Mouse (Mus musculus) hindbrain, embryonic 11.5 days (tissue): Measurements from ENCODE around the gene Phf12. TPM values are rescaled to one million over a fixed set of nuclear protein-coding genes. Genes with fewer than 3 reads are reported as not detected.

Experiments
- ATAC-seq: fragments of 200-750 bp; cut with Nextera tagmentation; 2 replicates; pipeline ENCODE4 v1.8.0; 2017; ENCODE audit warnings: mild to moderate bottlenecking, moderate TSS enrichment, moderate library complexity; ENCODE audit not compliant: low FRiP score
- DNase-seq: peaks from one replicate; pipeline ENCODE4 v3.0.0-alpha.2; 2015; ENCODE audit warnings: low spot score
- H3K27ac ChIP-seq: fragments of 300-500 bp; sonication (generic); 2 replicates; pipeline ENCODE4 v1.5.1; 2014; ENCODE audit warnings: mild to moderate bottlenecking, low read depth, low read length
- H3K27me3 ChIP-seq: fragments of 300-500 bp; sonication (generic); 2 replicates; pipeline ENCODE4 v1.6.1; 2014; ENCODE audit warnings: mild to moderate bottlenecking, low read length, moderate library complexity, mixed read lengths; ENCODE audit not compliant: control insufficient read depth, insufficient read depth
- H3K36me3 ChIP-seq: fragments of 300-500 bp; sonication (generic); 2 replicates; pipeline ENCODE4 v1.6.1; 2014; ENCODE audit warnings: mild to moderate bottlenecking, low read length, moderate library complexity, mixed read lengths; ENCODE audit not compliant: control insufficient read depth, insufficient read depth
- H3K4me1 ChIP-seq: fragments of 300-500 bp; sonication (generic); replicated peaks from 2 replicates; pipeline ENCODE4 v1.6.1; 2014; ENCODE audit warnings: low read length, mixed read lengths; ENCODE audit not compliant: control insufficient read depth, insufficient read depth
- H3K4me2 ChIP-seq: fragments of 300-500 bp; sonication (generic); replicated peaks from 2 replicates; pipeline ENCODE4 v1.6.1; 2014; ENCODE audit warnings: mild to moderate bottlenecking, low read depth, low read length
- H3K4me3 ChIP-seq: fragments of 300-500 bp; sonication (generic); 2 replicates; pipeline ENCODE4 v1.5.1; 2014; ENCODE audit warnings: low read depth, low read length
- H3K9ac ChIP-seq: fragments of 300-500 bp; sonication (generic); 2 replicates; pipeline ENCODE4 v1.6.1; 2014; ENCODE audit warnings: low read depth, low read length
- H3K9me3 ChIP-seq: fragments of 300-500 bp; sonication (generic); 2 replicates; pipeline ENCODE4 v1.6.1; 2016; ENCODE audit warnings: low read length; ENCODE audit not compliant: control insufficient read depth
- WGBS: fragments of 180-500 bp; shearing (Covaris S2); extraction: QIAGEN DNeasy Blood & Tissue Kit; methylation state at CpG from one replicate; pipeline ENCODE4 v1.1.7; 2014; 5-methylcytosine and 5-hydroxymethylcytosine counted together
- polyA plus RNA-seq: library from polyadenylated mRNA; unstranded; fragments of >200 nt; fragmentation: Nextera tagmentation; extraction: Ambion mirVana; gene quantifications from 2 replicates; pipeline ENCODE4 v1.2.1, GENCODE M21; 2014

The Phf12 gene
- polyA plus RNA-seq, 1 experiment from 2014 or later, result 20.2 TPM

DNA sequence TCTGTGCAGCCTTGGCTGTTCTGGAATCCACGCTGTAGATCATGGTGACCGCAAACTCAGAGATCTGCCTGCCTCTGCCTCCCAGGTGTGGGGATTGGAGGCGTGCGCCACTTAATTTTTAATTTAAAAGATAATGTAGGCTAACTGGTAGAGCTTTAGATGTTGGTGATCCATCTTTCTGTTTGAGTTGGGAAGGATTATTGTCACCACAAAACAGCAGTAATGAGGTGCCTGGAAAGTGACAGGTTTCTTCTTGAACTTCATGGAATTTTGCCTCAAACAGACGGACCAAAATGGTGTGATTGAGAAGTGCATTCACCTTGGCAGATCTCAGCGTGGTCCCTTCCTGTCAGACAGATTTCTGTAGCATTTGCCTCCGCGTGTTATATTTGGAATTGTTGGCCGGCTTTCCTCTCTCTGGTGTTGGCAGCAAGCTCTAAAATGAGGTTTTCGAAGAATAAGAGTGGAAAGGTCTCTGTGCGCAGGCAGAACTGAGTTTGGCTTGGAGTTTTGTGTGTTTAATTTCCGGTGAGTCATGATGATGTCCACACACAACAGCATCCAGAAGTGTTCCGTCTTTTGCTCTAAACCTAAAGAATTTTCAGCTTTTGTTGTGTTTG, 6.6 kb downstream of the Phf12 start:
- Histone ChIP-seq H3K27ac (no peak overlapping the region), H3K27me3 (no peaks in the 10 kb centered on the region), H3K4me1 (peaks cover 4% of the 10 kb centered on the region), H3K9me3 (no peaks in the 10 kb centered on the region), H3K4me3 (no peak overlapping the region), H3K36me3 (0 out of 2 replicates have a peak, but pooled peaks cover 9% of the 10 kb centered on the region), H3K4me2 (no peak overlapping the region), H3K9ac (no peak overlapping the region)
- ATAC-seq (no peak), DNase-seq (no peak)
- WGBS, result 92% methylated on average over 13 of the region's 13 CpGs

DNA sequence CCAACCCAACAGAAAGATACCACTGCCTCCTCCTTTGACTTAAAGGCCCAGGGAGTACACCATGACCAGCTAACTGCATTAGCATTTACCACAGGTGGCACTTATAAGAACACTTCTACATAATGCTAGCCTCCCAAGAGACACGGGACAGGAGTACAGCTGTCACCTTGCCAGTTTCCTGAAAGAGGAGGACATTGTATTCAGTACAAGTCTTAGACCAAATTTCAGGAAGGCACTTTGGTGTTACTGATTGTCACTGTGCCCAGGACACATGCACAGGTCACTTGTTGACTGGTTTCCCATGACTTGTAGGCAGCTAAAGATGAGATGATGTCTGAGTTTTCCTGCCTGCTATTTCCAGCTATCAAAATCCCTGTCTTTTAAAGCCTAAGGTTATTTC, 13.0 kb downstream of the Phf12 start:
- Histone ChIP-seq H3K9me3 (no peaks in the 10 kb centered on the region), H3K27me3 (no peaks in the 10 kb centered on the region), H3K27ac (no peak overlapping the region), H3K36me3 (no peaks in the 10 kb centered on the region), H3K4me1 (no peaks in the 10 kb centered on the region), H3K4me2 (no peak overlapping the region), H3K4me3 (no peak overlapping the region), H3K9ac (no peak overlapping the region)
- ATAC-seq (no peak), DNase-seq (no peak)
- 81% methylated on average over 1 of the region's 1 CpGs for WGBS

DNA sequence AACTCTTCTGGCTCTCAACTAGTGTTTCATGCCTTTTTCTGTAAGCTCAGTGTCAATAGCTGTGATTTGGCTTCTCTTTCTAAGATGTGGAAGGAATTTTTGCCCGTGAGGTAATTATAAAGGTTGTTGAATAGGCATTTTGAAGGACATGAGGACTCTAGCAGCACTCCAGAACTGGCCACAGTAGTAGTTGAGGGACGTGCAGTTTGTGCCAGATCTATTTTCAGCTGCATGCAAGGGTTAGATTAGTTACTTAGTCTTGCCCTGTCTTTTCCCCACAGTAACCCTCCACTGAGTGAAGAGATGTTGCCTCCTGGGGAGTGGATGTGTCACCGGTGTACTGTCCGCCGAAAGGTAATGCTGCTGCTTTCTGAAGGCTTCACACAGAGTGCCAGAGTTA, 23.9 kb downstream of the Phf12 start:
- Histone ChIP-seq H3K9ac (no peak overlapping the region), H3K4me3 (no peak overlapping the region), H3K9me3 (no peaks in the 10 kb centered on the region), H3K27ac (no peak overlapping the region), H3K4me2 (no peak overlapping the region), H3K4me1 (no peaks in the 10 kb centered on the region), H3K36me3 (peaks cover 8% of the 10 kb centered on the region), H3K27me3 (no peaks in the 10 kb centered on the region)
- no peak for DNase-seq
- 98% methylated on average over 5 of the region's 5 CpGs for WGBS
- no peak for ATAC-seq

DNA sequence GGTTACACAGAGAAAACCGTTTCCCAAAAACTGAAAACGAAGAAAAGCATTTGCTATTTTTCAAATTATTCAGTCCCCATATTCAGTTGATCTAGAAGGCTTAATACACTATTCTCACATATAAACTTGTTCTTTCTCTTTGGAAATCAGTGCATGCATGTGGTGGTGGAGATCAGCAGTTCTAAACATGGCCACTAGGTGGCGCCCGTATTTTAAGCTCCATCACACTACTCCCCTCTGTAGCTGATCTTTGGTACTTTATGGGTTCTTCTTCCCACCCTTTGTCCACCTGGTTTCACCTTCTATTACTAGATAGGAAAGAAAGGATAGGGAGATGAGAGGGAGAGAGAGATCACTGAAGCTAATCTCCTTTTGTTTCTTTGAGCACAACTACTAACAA, 37.1 kb downstream of the Phf12 start:
- WGBS, result 26% methylated on average over 4 of the region's 4 CpGs

DNA sequence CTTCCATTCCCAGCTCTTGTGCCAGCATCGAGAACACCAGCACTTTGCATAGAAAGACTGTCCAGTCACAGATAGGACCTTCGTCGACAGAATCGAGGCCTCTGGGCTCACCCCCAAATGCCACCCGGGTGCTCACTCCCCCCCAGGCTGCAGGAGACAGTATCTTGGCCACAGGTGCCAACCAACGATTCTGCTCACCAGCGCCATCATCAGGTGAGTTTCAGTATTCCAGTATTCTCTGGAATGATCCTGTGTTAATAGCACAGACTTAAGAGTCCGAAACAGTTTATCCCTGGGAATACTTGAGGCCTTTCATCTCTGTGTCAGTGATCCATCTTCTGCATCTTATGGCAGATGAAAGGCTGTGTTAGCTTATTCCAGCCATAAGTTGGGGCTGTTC, 41.1 kb downstream of the Phf12 start:
- no peaks in the 10 kb centered on the region for H3K27me3 ChIP-seq
- no peak overlapping the region for H3K9ac ChIP-seq
- no peak overlapping the region for H3K4me3 ChIP-seq
- WGBS, result 80% methylated on average over 8 of the region's 8 CpGs
- ATAC-seq, result no peak
- DNase-seq, result peak; percentile 66
- no peak overlapping the region for H3K4me2 ChIP-seq
- H3K27ac ChIP-seq, result no peak overlapping the region
- H3K36me3 ChIP-seq, result peaks cover 35% of the 10 kb centered on the region
- H3K4me1 ChIP-seq, result no peaks in the 10 kb centered on the region
- H3K9me3 ChIP-seq, result no peaks in the 10 kb centered on the region

More for the DNA sequence above, 37.1 kb downstream of the Phf12 start:
- no peak for ATAC-seq
- H3K36me3 ChIP-seq, result peaks cover 29% of the 10 kb centered on the region
- no peaks in the 10 kb centered on the region for H3K27me3 ChIP-seq
- no peaks in the 10 kb centered on the region for H3K4me1 ChIP-seq
- DNase-seq, result peak; percentile 90
- no peak overlapping the region for H3K4me3 ChIP-seq
- H3K9ac ChIP-seq, result no peak overlapping the region
- H3K27ac ChIP-seq, result no peak overlapping the region
- H3K9me3 ChIP-seq, result no peaks in the 10 kb centered on the region
- no peak overlapping the region for H3K4me2 ChIP-seq

DNA sequence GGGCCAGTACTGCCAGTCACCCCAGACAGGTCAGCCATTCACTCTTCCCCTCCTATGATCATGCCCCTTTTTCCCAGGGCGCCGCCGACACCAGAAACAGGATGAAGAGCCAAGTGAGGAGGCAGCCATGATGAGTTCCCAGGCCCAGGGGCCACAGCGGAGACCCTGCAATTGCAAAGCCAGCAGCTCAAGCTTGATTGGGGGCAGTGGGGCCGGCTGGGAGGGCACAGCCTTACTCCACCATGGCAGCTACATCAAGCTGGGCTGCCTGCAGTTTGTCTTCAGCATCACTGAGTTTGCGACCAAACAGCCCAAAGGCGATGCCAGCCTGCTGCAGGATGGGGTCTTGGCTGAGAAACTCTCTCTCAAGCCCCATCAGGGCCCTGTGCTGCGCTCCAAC, 46.7 kb downstream of the Phf12 start:
- peaks cover 14% of the 10 kb centered on the region; the same call in 1 of the 2 replicates for H3K36me3 ChIP-seq
- no peak for DNase-seq
- H3K4me3 ChIP-seq, result no peak overlapping the region
- H3K9ac ChIP-seq, result no peak overlapping the region
- no peaks in the 10 kb centered on the region for H3K27me3 ChIP-seq
- ATAC-seq, result no peak
- H3K4me2 ChIP-seq, result no peak overlapping the region
- H3K27ac ChIP-seq, result no peak overlapping the region
- H3K9me3 ChIP-seq, result no peaks in the 10 kb centered on the region
- WGBS, result 87% methylated on average over 8 of the region's 8 CpGs
- H3K4me1 ChIP-seq, result peaks cover 6% of the 10 kb centered on the region

DNA sequence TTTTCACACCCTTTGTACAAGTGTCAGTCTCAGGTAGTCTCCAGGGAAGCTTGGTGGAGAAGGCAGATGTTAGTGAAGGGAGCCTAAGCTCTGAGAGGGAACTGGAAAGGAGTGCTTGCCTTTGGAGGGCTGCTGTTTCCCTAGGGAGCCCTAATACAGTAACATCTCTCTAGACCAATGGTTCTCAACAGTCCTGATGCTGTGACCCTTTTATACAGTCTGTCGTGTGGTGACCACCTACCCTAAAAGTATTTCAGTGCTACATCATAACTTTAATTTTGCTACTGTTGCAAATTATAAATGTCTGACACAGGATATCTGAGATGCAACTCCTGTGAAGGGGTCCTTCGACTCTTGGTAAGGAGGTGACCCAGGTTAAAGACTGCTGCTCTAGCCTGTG, 48.0 kb downstream of the Phf12 start:
- Histone ChIP-seq H3K9ac (no peak overlapping the region), H3K27ac (no peak overlapping the region), H3K27me3 (no peaks in the 10 kb centered on the region), H3K4me2 (no peak overlapping the region), H3K9me3 (no peaks in the 10 kb centered on the region), H3K4me1 (peaks cover 6% of the 10 kb centered on the region), H3K36me3 (0 out of 2 replicates have a peak, but pooled peaks cover 7% of the 10 kb centered on the region), H3K4me3 (no peak overlapping the region)
- no peak for DNase-seq
- no peak for ATAC-seq
- WGBS, result 72% methylated on average over 2 of the region's 2 CpGs

DNA sequence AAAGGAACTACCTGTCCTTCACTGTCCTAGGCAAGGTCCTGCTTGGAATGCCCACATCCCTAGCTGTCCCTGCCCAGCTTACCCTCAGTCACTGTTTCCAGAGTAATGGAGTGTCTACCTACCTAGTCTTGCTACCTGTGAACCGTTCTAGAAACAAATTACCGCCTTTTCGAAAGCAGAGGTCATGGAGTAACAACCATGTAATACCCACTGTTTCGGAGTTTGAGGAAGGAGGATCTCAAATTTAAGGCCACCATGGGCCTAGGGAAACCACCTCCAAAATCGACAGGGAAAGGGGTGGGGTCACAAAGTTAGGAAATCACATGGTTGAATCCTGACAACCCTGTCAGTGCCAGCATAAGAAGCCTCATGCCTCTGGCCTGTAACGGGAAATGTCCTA, 48.8 kb downstream of the Phf12 start:
- WGBS, result 39% methylated on average over 6 of the region's 6 CpGs
- 0 out of 2 replicates have a peak overlapping the region, but pooled peaks have one; percentile 2 for H3K9ac ChIP-seq
- peak overlapping the region; percentile 78 for H3K4me2 ChIP-seq
- 0 out of 2 replicates have a peak, but pooled peaks cover 3% of the 10 kb centered on the region for H3K36me3 ChIP-seq
- H3K27me3 ChIP-seq, result no peaks in the 10 kb centered on the region
- H3K9me3 ChIP-seq, result no peaks in the 10 kb centered on the region
- H3K27ac ChIP-seq, result peak overlapping the region; percentile 19; the same call in 1 of the 2 replicates
- peak overlapping the region; percentile 59; the same call in 1 of the 2 replicates for H3K4me3 ChIP-seq
- DNase-seq, result no peak
- H3K4me1 ChIP-seq, result peaks cover 6% of the 10 kb centered on the region
- ATAC-seq, result no peak
